Mouse (Mus musculus): Measurements from ENCODE around the gene Htr1f. TPM values are rescaled to one million over a fixed set of nuclear protein-coding genes. Genes with fewer than 3 reads are reported as not detected.

Htr1f gene
- polyA plus RNA-seq, 1 experiment from 2014 or later = not detected

GRCm38 (mm10) chr16:64973533-64974305 is 131.9 kb downstream of the Htr1f start:
- Histone ChIP-seq H3K36me3 (ENCODE audit: insufficient read depth) (no peaks in the 10 kb centered on the region), H3K9me3 (ENCODE audit: low read depth, low read length) (no peaks in the 10 kb centered on the region), H3K4me3 (ENCODE audit: low read depth, low read length) (no peak overlapping the region), H3K9ac (no peak overlapping the region), H3K27me3 (ENCODE audit: insufficient read depth, low read length) (no peaks in the 10 kb centered on the region), H3K4me1 (ENCODE audit: insufficient read depth) (no peaks in the 10 kb centered on the region), H3K27ac (ENCODE audit: low read depth) (no peak overlapping the region), H3K4me2 (no peak overlapping the region)
- WGBS = 68% methylated on average over 4 of the region's 4 CpGs
- ATAC-seq (ENCODE audit: insufficient read depth) (no peak), DNase-seq (no peak)
- no peak for TF ChIP-seq CTCF (IDR thresholded peaks at IDR 0.05; ENCODE audit: low read depth)

- DNase-seq = peak; percentile 31
- no peak overlapping the region for H3K9ac ChIP-seq
- H3K4me2 ChIP-seq = no peak overlapping the region
- no peak overlapping the region for H3K27ac ChIP-seq (ENCODE audit: low read depth)
- WGBS = 93% methylated on average over 4 of the region's 4 CpGs
- no peaks in the 10 kb centered on the region for H3K4me1 ChIP-seq (ENCODE audit: insufficient read depth)
- no peak for ATAC-seq (ENCODE audit: insufficient read depth)
- no peaks in the 10 kb centered on the region for H3K36me3 ChIP-seq (ENCODE audit: insufficient read depth)
- H3K27me3 ChIP-seq (ENCODE audit: insufficient read depth, low read length) = no peaks in the 10 kb centered on the region
- H3K4me3 ChIP-seq (ENCODE audit: low read depth, low read length) = no peak overlapping the region
- no peaks in the 10 kb centered on the region for H3K9me3 ChIP-seq (ENCODE audit: low read depth, low read length)
- peak; percentile 42 for TF ChIP-seq CTCF (IDR thresholded peaks at IDR 0.05; ENCODE audit: low read depth)
These were observed 144.0 kb downstream of the Htr1f start for GRCm38 (mm10) chr16:64961690-64962089.

- no peak for TF ChIP-seq CTCF (IDR thresholded peaks at IDR 0.05; ENCODE audit: low read depth)
- DNase-seq = no peak
These were observed 163.9 kb downstream of the Htr1f start for GRCm38 (mm10) chr16:64941646-64942195.

GRCm38 (mm10) chr16:64934793-64935192 is 170.9 kb downstream of the Htr1f start:
- H3K27ac ChIP-seq (ENCODE audit: low read depth) = no peak overlapping the region
- no peaks in the 10 kb centered on the region for H3K27me3 ChIP-seq (ENCODE audit: insufficient read depth, low read length)
- H3K4me3 ChIP-seq (ENCODE audit: low read depth, low read length) = no peak overlapping the region
- H3K9me3 ChIP-seq (ENCODE audit: low read depth, low read length) = no peaks in the 10 kb centered on the region
- no peak overlapping the region for H3K4me2 ChIP-seq
- no peak overlapping the region for H3K9ac ChIP-seq
- H3K4me1 ChIP-seq (ENCODE audit: insufficient read depth) = no peaks in the 10 kb centered on the region
- no peak for TF ChIP-seq CTCF (IDR thresholded peaks at IDR 0.05; ENCODE audit: low read depth)
- DNase-seq (no peak), ATAC-seq (ENCODE audit: insufficient read depth) (no peak)
- H3K36me3 ChIP-seq (ENCODE audit: insufficient read depth) = no peaks in the 10 kb centered on the region
- WGBS = 92% methylated on average over 1 of the region's 1 CpGs

More at GRCm38 (mm10) chr16:64941646-64942195, 163.9 kb downstream of the Htr1f start:
- H3K4me2 ChIP-seq = no peak overlapping the region
- no peak overlapping the region for H3K4me3 ChIP-seq (ENCODE audit: low read depth, low read length)
- 79% methylated on average over 5 of the region's 5 CpGs for WGBS
- H3K27me3 ChIP-seq (ENCODE audit: insufficient read depth, low read length) = no peaks in the 10 kb centered on the region
- ATAC-seq (ENCODE audit: insufficient read depth) = no peak
- H3K36me3 ChIP-seq (ENCODE audit: insufficient read depth) = no peaks in the 10 kb centered on the region
- H3K9ac ChIP-seq = no peak overlapping the region
- H3K27ac ChIP-seq (ENCODE audit: low read depth) = no peak overlapping the region
- H3K9me3 ChIP-seq (ENCODE audit: low read depth, low read length) = no peaks in the 10 kb centered on the region
- no peaks in the 10 kb centered on the region for H3K4me1 ChIP-seq (ENCODE audit: insufficient read depth)

GRCm38 (mm10) chr16:64934011-64934410 is 171.6 kb downstream of the Htr1f start:
- H3K4me2 ChIP-seq = no peak overlapping the region
- H3K9me3 ChIP-seq (ENCODE audit: low read depth, low read length) = no peaks in the 10 kb centered on the region
- no peak for ATAC-seq (ENCODE audit: insufficient read depth)
- H3K27ac ChIP-seq (ENCODE audit: low read depth) = no peak overlapping the region
- no peak for TF ChIP-seq CTCF (IDR thresholded peaks at IDR 0.05; ENCODE audit: low read depth)
- H3K36me3 ChIP-seq (ENCODE audit: insufficient read depth) = no peaks in the 10 kb centered on the region
- DNase-seq = no peak
- H3K4me3 ChIP-seq (ENCODE audit: low read depth, low read length) = no peak overlapping the region
- H3K9ac ChIP-seq = no peak overlapping the region
- H3K4me1 ChIP-seq (ENCODE audit: insufficient read depth) = no peaks in the 10 kb centered on the region
- H3K27me3 ChIP-seq (ENCODE audit: insufficient read depth, low read length) = no peaks in the 10 kb centered on the region
- WGBS = 54% methylated on average over 1 of the region's 1 CpGs

GRCm38 (mm10) chr16:64923500-64923899 is 182.2 kb downstream of the Htr1f start:
- H3K4me2 ChIP-seq = no peak overlapping the region

GRCm38 (mm10) chr16:64908747-64909146 is 196.9 kb downstream of the Htr1f start:
- Histone ChIP-seq H3K36me3 (ENCODE audit: insufficient read depth) (no peaks in the 10 kb centered on the region), H3K4me1 (ENCODE audit: insufficient read depth) (no peaks in the 10 kb centered on the region), H3K27me3 (ENCODE audit: insufficient read depth, low read length) (no peaks in the 10 kb centered on the region), H3K9ac (no peak overlapping the region), H3K4me3 (ENCODE audit: low read depth, low read length) (no peak overlapping the region), H3K9me3 (ENCODE audit: low read depth, low read length) (no peaks in the 10 kb centered on the region), H3K27ac (ENCODE audit: low read depth) (no peak overlapping the region), H3K4me2 (no peak overlapping the region)
- no peak for DNase-seq
- no peak for TF ChIP-seq CTCF (IDR thresholded peaks at IDR 0.05; ENCODE audit: low read depth)
- ATAC-seq (ENCODE audit: insufficient read depth) = no peak
- WGBS = 77% methylated on average over 10 of the region's 10 CpGs

More at GRCm38 (mm10) chr16:64923500-64923899, 182.2 kb downstream of the Htr1f start:
- no peak overlapping the region for H3K4me3 ChIP-seq (ENCODE audit: low read depth, low read length)
- H3K9ac ChIP-seq = no peak overlapping the region
- H3K36me3 ChIP-seq (ENCODE audit: insufficient read depth) = no peaks in the 10 kb centered on the region
- H3K4me1 ChIP-seq (ENCODE audit: insufficient read depth) = no peaks in the 10 kb centered on the region
- no peak overlapping the region for H3K27ac ChIP-seq (ENCODE audit: low read depth)
- DNase-seq (peak; percentile 20), ATAC-seq (ENCODE audit: insufficient read depth) (no peak)
- 37% methylated on average over 9 of the region's 9 CpGs for WGBS
- no peak for TF ChIP-seq CTCF (IDR thresholded peaks at IDR 0.05; ENCODE audit: low read depth)
- H3K27me3 ChIP-seq (ENCODE audit: insufficient read depth, low read length) = no peaks in the 10 kb centered on the region
- no peaks in the 10 kb centered on the region for H3K9me3 ChIP-seq (ENCODE audit: low read depth, low read length)
